Mouse (Mus musculus) brain, embryonic 14.5 days (tissue): ENCODE measurements around the gene a.
A peak's percentile ranks its signal among the peaks of the same experiment; 100 is the strongest.

Experiments
- CTCF ChIP-seq: fragments of 200-500 bp; IDR thresholded peaks from 2 replicates; pipeline ENCODE4 v1.5.1; 2012; ENCODE audit warnings: inconsistent platforms, mild to moderate bottlenecking, moderate library complexity, borderline replicate concordance; ENCODE audit not compliant: insufficient read depth, insufficient read length; ENCODE audit errors: extremely low read depth
- POLR2A ChIP-seq: fragments of 200-500 bp; IDR thresholded peaks from 2 replicates; pipeline ENCODE4 v1.6.1; 2012; ENCODE audit warnings: mild to moderate bottlenecking, inconsistent platforms, borderline replicate concordance; ENCODE audit not compliant: poor library complexity, insufficient read depth, insufficient read length, severe bottlenecking; ENCODE audit errors: extremely low read depth

- TF ChIP-seq CTCF (peak; percentile 72), POLR2A (no peak)
Observed at GRCm38 (mm10) chr2:155082121-155082803, 291.1 kb downstream of the a start.
